Mouse (Mus musculus) liver, postnatal 0 days (tissue): ENCODE results near the gene Tnik.

Source experiments
- CTCF ChIP-seq: sonication (generic); IDR thresholded peaks from 2 replicates; pipeline ENCODE4 v1.5.1; 2016; ENCODE audit warnings: antibody characterized with exemption, low read depth
- EP300 ChIP-seq: IDR thresholded peaks from 2 replicates; pipeline ENCODE4 v1.6.1; 2016; ENCODE audit warnings: antibody characterized with exemption, low read depth, mild to moderate bottlenecking

DNA sequence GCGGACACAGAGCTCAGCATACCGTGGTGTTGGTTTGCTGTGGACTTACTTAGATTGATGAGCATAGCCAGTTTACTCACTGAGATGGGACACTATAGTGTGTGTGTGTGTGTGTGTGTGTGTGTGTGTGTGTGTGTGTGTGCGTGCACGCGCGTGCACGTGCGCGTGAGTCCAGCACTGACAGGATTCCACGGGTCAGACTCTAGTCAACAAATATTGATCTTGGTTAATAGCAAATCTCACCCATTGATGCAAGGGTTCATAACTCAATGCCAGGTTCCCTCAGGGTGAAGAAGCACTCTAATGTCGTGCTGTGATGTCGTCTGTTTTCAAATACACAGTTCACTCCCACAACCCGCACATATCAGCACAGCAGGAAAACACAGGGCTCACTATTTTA, 462.2 kb downstream of the Tnik start:
- TF ChIP-seq CTCF (no peak), EP300 (no peak)
